ENCODE assay signal across 9 mouse cellular contexts in the genomic region with DNA sequence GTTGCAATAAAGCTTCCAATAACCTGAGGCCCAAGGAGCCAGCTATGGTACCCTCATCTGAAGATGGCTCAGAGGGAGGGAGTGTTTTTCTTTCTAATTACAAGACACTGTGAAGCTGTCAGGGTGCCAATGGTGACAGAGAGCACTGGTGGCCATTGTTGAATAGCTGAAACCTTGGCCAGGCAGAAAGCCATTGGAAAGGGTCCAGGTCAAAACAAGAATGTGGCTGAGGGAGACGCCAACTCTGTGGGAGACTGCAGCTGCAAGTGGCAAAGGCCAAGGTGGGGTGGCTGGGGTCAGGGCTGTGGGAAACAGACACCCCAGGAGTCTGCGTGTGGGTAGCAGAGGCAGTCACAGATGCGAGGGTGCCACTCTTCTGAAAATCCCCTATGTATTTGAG. TPM values are rescaled to one million over a fixed set of nuclear protein-coding genes. Genes with fewer than 3 reads are reported as not detected.
DNase-seq lines count a peak whose midpoint lies in the region; ATAC-seq and TF ChIP-seq lines count a peak whose summit lies in the region.
"Had no signal": no experiment of that assay in that cellular context is flagged by ENCODE, and none has a peak within 500 bp of the region (broad histone marks: within the 10 kb centered on the region; RNA-seq: fewer than 3 reads in every experiment).

No protein-coding gene starts in this region.

- no peak for TF ChIP-seq EP300 in liver, embryonic 14.5 days (IDR thresholded peaks at IDR 0.05; ENCODE audit: low read depth)

- H3K9me3 ChIP-seq in kidney, embryonic 14.5 days (ENCODE audit: control insufficient read depth, low read length), result peaks cover 4% of the 10 kb centered on the region; the same call in 1 of the 2 replicates
- no peaks in the 10 kb centered on the region for H3K9me3 ChIP-seq in liver, embryonic 14.5 days (ENCODE audit: control insufficient read depth, low read length)
- no peaks in the 10 kb centered on the region for H3K9me3 ChIP-seq in forebrain, embryonic 15.5 days
- H3K9me3 ChIP-seq: embryonic facial prominence, embryonic 12.5 days had no signal

- peaks cover 2% of the 10 kb centered on the region; the same call in 1 of the 2 replicates for H3K4me1 ChIP-seq in kidney, embryonic 14.5 days (ENCODE audit: control insufficient read depth, insufficient read depth, low read length)
- peaks cover 55 to 58% of the 10 kb centered on the region in 2 experiments for H3K4me1 ChIP-seq in liver, embryonic 14.5 days (replicated peaks; ENCODE audit: control insufficient read depth in 2 of 2, insufficient read depth in 2 of 2, low read length in 1 of 2)
- H3K4me1 ChIP-seq in forebrain, embryonic 15.5 days, result peaks cover 6% of the 10 kb centered on the region; the same call in 1 of the 2 replicates

- no peaks in the 10 kb centered on the region for H3K36me3 ChIP-seq in kidney, embryonic 14.5 days (ENCODE audit: control insufficient read depth, insufficient read depth, low read length)
- no peaks in the 10 kb centered on the region for H3K36me3 ChIP-seq in liver, embryonic 14.5 days (replicated peaks; ENCODE audit: control insufficient read depth, insufficient read depth, low read depth)
- H3K36me3 ChIP-seq in forebrain, embryonic 15.5 days, result no peaks in the 10 kb centered on the region
- H3K36me3 ChIP-seq: embryonic facial prominence, embryonic 12.5 days had no signal

- H3K4me2 ChIP-seq in kidney, embryonic 14.5 days (replicated peaks; ENCODE audit: low read depth, low read length), result no peak overlapping the region
- 0 out of 2 replicates have a peak overlapping the region, but pooled peaks have one; percentile 8 for H3K4me2 ChIP-seq in liver, embryonic 14.5 days (ENCODE audit: low read depth)
- no peak overlapping the region for H3K4me2 ChIP-seq in forebrain, embryonic 15.5 days (replicated peaks)
- H3K4me2 ChIP-seq: embryonic facial prominence, embryonic 12.5 days had no signal

- peak; percentile 59 for DNase-seq in kidney, adult 11 months
- DNase-seq in adipocyte (ENCODE audit: low spot score), result peak; percentile 96
- peak; percentile 51 for DNase-seq in gonadal fat pad, adult 2 months (ENCODE audit: low read depth)
- DNase-seq in liver, embryonic 14.5 days (ENCODE audit: low read depth in 3 of 3, low spot score in 3 of 3), result no peak
- no peak for DNase-seq in frontal cortex, postnatal 25 days (ENCODE audit: low spot score in 2 of 2)
- DNase-seq in thymus, postnatal 25 days, result no peak

- no peaks in the 10 kb centered on the region for H3K27me3 ChIP-seq in kidney, embryonic 14.5 days (ENCODE audit: control insufficient read depth, insufficient read depth, low read length)
- no peaks in the 10 kb centered on the region for H3K27me3 ChIP-seq in liver, embryonic 14.5 days (ENCODE audit: control insufficient read depth, insufficient read depth, low read length)
- H3K27me3 ChIP-seq in forebrain, embryonic 15.5 days, result no peaks in the 10 kb centered on the region
- H3K27me3 ChIP-seq: embryonic facial prominence, embryonic 12.5 days had no signal

- no peak overlapping the region for H3K9ac ChIP-seq in kidney, embryonic 14.5 days (ENCODE audit: low read depth, low read length)
- H3K9ac ChIP-seq in liver, embryonic 14.5 days (replicated peaks), result no peak overlapping the region
- no peak overlapping the region for H3K9ac ChIP-seq in forebrain, embryonic 15.5 days (replicated peaks)
- H3K9ac ChIP-seq: embryonic facial prominence, embryonic 12.5 days had no signal

- no peak overlapping the region for H3K4me3 ChIP-seq in kidney, embryonic 14.5 days (ENCODE audit: low read length)
- no peak overlapping the region for H3K4me3 ChIP-seq in liver, embryonic 14.5 days (ENCODE audit: insufficient read depth in 1 of 2, low read depth in 2 of 2, low read length in 2 of 2)
- H3K4me3 ChIP-seq in forebrain, embryonic 15.5 days, result no peak overlapping the region
- H3K4me3 ChIP-seq: embryonic facial prominence, embryonic 12.5 days had no signal

- 45% methylated on average over 3 of the region's 3 CpGs for WGBS in kidney, embryonic 14.5 days
- 87% methylated on average over 3 of the region's 3 CpGs for WGBS in liver, embryonic 14.5 days (ENCODE audit: insufficient replicate concordance)
- 56% methylated on average over 3 of the region's 3 CpGs for WGBS in forebrain, embryonic 15.5 days

- no peak overlapping the region for H3K27ac ChIP-seq in kidney, embryonic 14.5 days (ENCODE audit: low read depth, low read length)
- H3K27ac ChIP-seq in liver, embryonic 14.5 days, result peak overlapping the region; percentile 22
- H3K27ac ChIP-seq in forebrain, embryonic 15.5 days (replicated peaks), result no peak overlapping the region
- H3K27ac ChIP-seq: embryonic facial prominence, embryonic 12.5 days had no signal

- TF ChIP-seq CTCF in liver, embryonic 14.5 days (IDR thresholded peaks at IDR 0.05; ENCODE audit: low read depth), result no peak

- no peak for ATAC-seq in kidney, embryonic 14.5 days (ENCODE audit: low FRiP score, low TSS enrichment)
- ATAC-seq in liver, embryonic 14.5 days (ENCODE audit: insufficient read depth), result no peak
- no peak for ATAC-seq in forebrain, embryonic 15.5 days (replicated peaks)

RNA-seq across cellular contexts. Expression of a gene that starts 16.3 kb away (rescaled TPM):
- 9.0 and 10.0 TPM in 2 replicates for polyA plus RNA-seq in kidney, embryonic 14.5 days (2014; fragmentation: Nextera tagmentation; extraction: Ambion mirVana)
- polyA plus RNA-seq in gonadal fat pad, adult 2 months (2012; rRNA removed), result 3.7 and 7.9 TPM in 2 replicates
- 3.7 and 29.6 TPM in 2 replicates for polyA plus RNA-seq in liver, embryonic 14.5 days (2012; rRNA removed)
- polyA plus RNA-seq in liver, embryonic 14.5 days (2014; fragmentation: Nextera tagmentation; extraction: Ambion mirVana), result 0.99 and 2.3 TPM in 2 replicates
- polyA plus RNA-seq in forebrain, embryonic 15.5 days (2015; fragmentation: Nextera tagmentation; extraction: Ambion mirVana), result 0.59 and 4.8 TPM in 2 replicates

Comparison
In these comparisons a context has a peak if more than half of its experiments do, and no peak if none do; other contexts are left out.
1. DNase-seq: peak in kidney, adult 11 months (single experiment), adipocyte (single experiment) and gonadal fat pad, adult 2 months (single experiment); none in liver, embryonic 14.5 days (0 of 3), frontal cortex, postnatal 25 days (0 of 2) and thymus, postnatal 25 days (single experiment).